Mouse (Mus musculus) G1E (cell line): ENCODE data around the gene Lfng.

Experiments used
- CTCF ChIP-seq: IDR thresholded peaks from 2 replicates; pipeline ENCODE4 v1.5.1; 2012; ENCODE audit warnings: low read depth, low read length, inconsistent platforms, mixed read lengths
- GATA1 ChIP-seq: IDR thresholded peaks from 2 replicates; pipeline ENCODE4 v1.6.1; 2012; ENCODE audit warnings: borderline replicate concordance, low read length, inconsistent platforms, mixed read lengths
- GATA2 ChIP-seq: IDR thresholded peaks from 2 replicates; pipeline ENCODE4 v1.6.1; 2012; ENCODE audit warnings: low read depth, low read length, inconsistent platforms, borderline replicate concordance
- POLR2AphosphoS5 ChIP-seq: IDR thresholded peaks from 2 replicates; pipeline ENCODE4 v1.6.1; 2012; ENCODE audit warnings: low read depth, low read length, inconsistent platforms; ENCODE audit not compliant: insufficient replicate concordance

DNA sequence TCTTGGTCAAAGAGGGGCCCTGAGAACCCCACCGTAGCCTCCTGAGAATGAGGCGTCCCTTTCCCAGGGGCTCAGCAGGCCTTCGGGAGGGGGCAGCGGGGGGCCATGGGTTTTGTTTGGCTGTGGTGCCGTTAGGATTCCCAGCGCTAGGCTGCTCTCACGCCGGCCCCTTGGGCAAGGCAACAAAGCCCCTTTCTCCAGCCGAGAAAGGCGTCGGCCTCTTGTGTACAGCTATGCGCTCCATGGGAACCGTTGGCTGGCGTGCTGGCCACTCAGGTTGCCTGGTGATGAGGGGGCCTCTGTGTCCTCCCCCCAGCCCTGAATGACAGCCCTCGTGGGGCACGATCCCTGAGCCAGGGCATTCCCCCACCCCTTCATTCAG lies 1.5 kb downstream of the Lfng start:
- TF ChIP-seq CTCF (no peak), GATA1 (no peak), POLR2AphosphoS5 (no peak), GATA2 (no peak)
